Mouse (Mus musculus): ENCODE results near the gene Dpm2.

Gene Dpm2

GRCm38 (mm10) chr2:32570698-32571494, at the start of gene Dpm2:
TSS of gene Dpm2 (plus strand) at chr2:32570858.
- CTCF ChIA-PET, result interaction anchor here (0.6 kb wide), 1 partner anchor 61 kb away, joined by 5 read pairs; no protein-coding TSS in a partner anchor

- CTCF ChIA-PET, result no interaction called here
These were observed 46.1 kb upstream of the Dpm2 start for GRCm38 (mm10) chr2:32524536-32525031.

- CTCF ChIA-PET, result no interaction called here
These were observed 44.8 kb upstream of the Dpm2 start for GRCm38 (mm10) chr2:32525816-32526215.

- CTCF ChIA-PET, result no interaction called here
These were observed 43.1 kb upstream of the Dpm2 start for GRCm38 (mm10) chr2:32527468-32527966.

- CTCF ChIA-PET, result no interaction called here
These were observed 42.3 kb upstream of the Dpm2 start for GRCm38 (mm10) chr2:32528326-32528725.

- CTCF ChIA-PET, result no interaction called here
These were observed 40.2 kb upstream of the Dpm2 start for GRCm38 (mm10) chr2:32530479-32530878.

GRCm38 (mm10) chr2:32533163-32533562, 37.5 kb upstream of the Dpm2 start:
- CTCF ChIA-PET, result no interaction called here

- CTCF ChIA-PET, result interaction anchor here (0.9 to 1.3 kb wide), 2 partner anchors 39 to 43 kb away, joined by 3 to 4 read pairs; no protein-coding TSS in a partner anchor
These were observed 36.5 kb upstream of the Dpm2 start for GRCm38 (mm10) chr2:32534061-32534732.

GRCm38 (mm10) chr2:32534733-32535471, 35.8 kb upstream of the Dpm2 start, which contains the start of gene Fam102a:
TSS of gene Fam102a (plus strand) at chr2:32535332.
- CTCF ChIA-PET, result interaction anchor here (0.9 to 1.3 kb wide), 2 partner anchors 39 to 44 kb away, joined by 3 to 4 read pairs; no protein-coding TSS in a partner anchor

- CTCF ChIA-PET, result no interaction called here
These were observed 35.1 kb upstream of the Dpm2 start for GRCm38 (mm10) chr2:32535501-32535991.

GRCm38 (mm10) chr2:32536086-32536633, 34.5 kb upstream of the Dpm2 start:
- CTCF ChIA-PET, result interaction anchor here (1.2 to 2.5 kb wide), 2 partner anchors 16 to 47 kb away, joined by 3 to 7 read pairs; no protein-coding TSS in a partner anchor

- CTCF ChIA-PET, result interaction anchor here (0.5 to 2.5 kb wide), 3 partner anchors 15 to 48 kb away, joined by 3 to 7 read pairs (median 3); no protein-coding TSS in a partner anchor
These were observed 33.9 kb upstream of the Dpm2 start for GRCm38 (mm10) chr2:32536634-32537359.

GRCm38 (mm10) chr2:32537360-32537905, 33.2 kb upstream of the Dpm2 start:
- CTCF ChIA-PET, result interaction anchor here (0.5 to 2.5 kb wide), 2 partner anchors 47 to 49 kb away, joined by 3 to 7 read pairs; no protein-coding TSS in a partner anchor

- CTCF ChIA-PET, result interaction anchor here (2.5 kb wide), 1 partner anchor 49 kb away, joined by 7 read pairs; no protein-coding TSS in a partner anchor
These were observed 32.7 kb upstream of the Dpm2 start for GRCm38 (mm10) chr2:32537941-32538340.

- CTCF ChIA-PET, result interaction anchor here (2.5 kb wide), 1 partner anchor 50 kb away, joined by 7 read pairs; no protein-coding TSS in a partner anchor
These were observed 32.2 kb upstream of the Dpm2 start for GRCm38 (mm10) chr2:32538461-32538860.

- CTCF ChIA-PET, result interaction anchor here (0.6 kb wide), 1 partner anchor 1901 kb away, joined by 9 read pairs; no protein-coding TSS in a partner anchor
These were observed 31.1 kb upstream of the Dpm2 start for GRCm38 (mm10) chr2:32539452-32539981.

GRCm38 (mm10) chr2:32541333-32541908, 29.2 kb upstream of the Dpm2 start:
- CTCF ChIA-PET, result no interaction called here

- CTCF ChIA-PET, result no interaction called here
These were observed 28.6 kb upstream of the Dpm2 start for GRCm38 (mm10) chr2:32541986-32542573.

GRCm38 (mm10) chr2:32543031-32543449, 27.6 kb upstream of the Dpm2 start:
- CTCF ChIA-PET, result interaction anchor here (0.6 kb wide), 1 partner anchor 43 kb away, joined by 3 read pairs; no protein-coding TSS in a partner anchor
